Mouse (Mus musculus) hindbrain, embryonic 12.5 days (tissue): ENCODE measurements at regions not wholly inside any gene's neighbourhood (a gene's known extent, or its start where the extent isn't known, plus 50 kb on each side); places are given as distances from the start of the nearest gene placed in this dataset.

Experiments
- ATAC-seq: fragments of 200-750 bp; cut with Nextera tagmentation; 2 replicates; pipeline ENCODE4 v1.8.0; 2017; ENCODE audit warnings: moderate TSS enrichment; ENCODE audit not compliant: low FRiP score
- H3K27ac ChIP-seq: fragments of 300-500 bp; sonication (generic); 2 replicates; pipeline ENCODE4 v1.5.1; 2016; ENCODE audit warnings: mild to moderate bottlenecking
- H3K27me3 ChIP-seq: fragments of 300-500 bp; sonication (generic); 2 replicates; pipeline ENCODE4 v1.6.1; 2016; ENCODE audit warnings: mild to moderate bottlenecking
- H3K36me3 ChIP-seq: fragments of 300-500 bp; sonication (generic); 2 replicates; pipeline ENCODE4 v1.6.1; 2016; ENCODE audit warnings: mild to moderate bottlenecking
- H3K4me1 ChIP-seq: fragments of 300-500 bp; sonication (generic); 2 replicates; pipeline ENCODE4 v1.6.1; 2016
- H3K4me2 ChIP-seq: fragments of 300-500 bp; sonication (generic); replicated peaks from 2 replicates; pipeline ENCODE4 v1.6.1; 2016; ENCODE audit warnings: mild to moderate bottlenecking
- H3K4me3 ChIP-seq: fragments of 300-500 bp; sonication (generic); 2 replicates; pipeline ENCODE4 v1.5.1; 2016; ENCODE audit warnings: mild to moderate bottlenecking
- H3K9ac ChIP-seq: fragments of 300-500 bp; sonication (generic); 2 replicates; pipeline ENCODE4 v1.6.1; 2016; ENCODE audit warnings: mild to moderate bottlenecking, moderate library complexity
- H3K9me3 ChIP-seq: fragments of 300-500 bp; sonication (generic); replicated peaks from 2 replicates; pipeline ENCODE4 v1.6.1; 2016; ENCODE audit warnings: mild to moderate bottlenecking
- WGBS: fragments of 180-500 bp; shearing (Covaris S2); methylation state at CpG from one replicate; pipeline ENCODE4 v1.1.7; 2016; 5-methylcytosine and 5-hydroxymethylcytosine counted together

DNA sequence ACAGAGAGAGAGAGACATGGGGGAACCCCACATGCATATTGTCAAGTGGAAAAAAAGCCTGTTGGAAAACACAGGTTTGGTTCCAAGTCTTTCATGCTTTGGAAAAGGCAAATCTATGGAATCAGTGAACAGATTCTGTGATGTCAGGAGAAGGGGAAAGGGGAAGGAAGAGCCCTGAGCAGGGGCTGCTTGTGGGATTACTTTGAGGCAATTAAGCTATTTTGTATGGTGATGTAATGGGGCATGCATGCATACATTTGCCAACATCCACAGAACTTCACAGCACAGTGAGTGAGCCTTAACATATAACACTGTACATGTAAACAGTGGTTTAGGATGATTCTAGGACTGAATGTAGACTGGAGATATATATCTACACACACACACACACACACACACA lies 221.0 kb upstream of the 9630041A04Rik start:
- ATAC-seq, result no peak
- H3K9ac ChIP-seq, result no peak overlapping the region

DNA sequence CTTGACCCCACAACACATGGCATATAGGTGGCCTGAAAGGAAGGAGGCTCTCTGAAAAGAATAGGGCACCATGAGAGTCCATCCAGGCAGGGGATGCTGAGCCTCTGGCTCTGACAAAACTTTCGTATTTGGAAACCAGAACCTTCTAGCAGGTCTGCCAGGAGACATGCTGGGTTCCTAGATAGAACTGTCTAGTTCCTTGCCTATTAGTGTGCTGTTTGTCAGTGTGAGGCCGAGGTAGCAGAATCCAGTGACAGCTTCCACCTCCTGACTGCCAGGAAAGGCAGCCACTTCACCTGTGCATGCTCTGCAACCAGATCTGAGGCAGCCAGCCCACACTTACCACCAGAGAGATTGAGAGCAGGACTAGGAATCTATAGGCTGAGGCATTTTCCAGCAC lies 245.4 kb upstream of the 9630041A04Rik start:
- Histone ChIP-seq H3K9ac (no peak overlapping the region), H3K4me2 (no peak overlapping the region), H3K36me3 (no peaks in the 10 kb centered on the region), H3K4me1 (no peaks in the 10 kb centered on the region), H3K4me3 (no peak overlapping the region), H3K27ac (no peak overlapping the region), H3K27me3 (peaks cover 3% of the 10 kb centered on the region; the same call in 1 of the 2 replicates), H3K9me3 (no peaks in the 10 kb centered on the region)
- ATAC-seq, result no peak
- WGBS, result 87% methylated on average over 2 of the region's 2 CpGs

More for the DNA sequence above, 221.0 kb upstream of the 9630041A04Rik start:
- no peak overlapping the region for H3K4me2 ChIP-seq
- no peaks in the 10 kb centered on the region for H3K4me1 ChIP-seq
- no peak overlapping the region for H3K4me3 ChIP-seq
- no peaks in the 10 kb centered on the region for H3K36me3 ChIP-seq
- H3K27ac ChIP-seq, result no peak overlapping the region
- H3K9me3 ChIP-seq, result no peaks in the 10 kb centered on the region; the same call in 1 of the 2 replicates
- no peaks in the 10 kb centered on the region for H3K27me3 ChIP-seq

DNA sequence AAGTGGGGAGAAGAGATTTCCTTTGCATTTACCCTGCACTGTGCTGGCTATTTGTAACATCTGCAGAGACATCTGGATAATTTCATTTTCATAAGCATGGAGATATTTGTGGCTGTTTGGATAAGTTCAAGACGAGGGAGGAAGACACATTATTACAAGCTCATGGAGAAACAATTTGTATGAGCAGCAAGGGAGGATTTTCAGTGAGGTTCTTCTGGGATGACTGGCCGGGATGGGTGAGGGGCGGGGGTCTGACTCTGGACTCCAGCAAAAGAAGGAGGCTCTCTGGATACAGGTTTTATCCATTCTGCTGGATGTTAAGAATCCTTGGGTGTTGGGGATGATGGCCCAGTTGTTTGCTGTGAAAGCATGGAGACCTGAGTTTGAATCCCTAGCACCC lies 246.5 kb upstream of the 9630041A04Rik start:
- ATAC-seq, result no peak
- WGBS, result 87% methylated on average over 3 of the region's 3 CpGs

DNA sequence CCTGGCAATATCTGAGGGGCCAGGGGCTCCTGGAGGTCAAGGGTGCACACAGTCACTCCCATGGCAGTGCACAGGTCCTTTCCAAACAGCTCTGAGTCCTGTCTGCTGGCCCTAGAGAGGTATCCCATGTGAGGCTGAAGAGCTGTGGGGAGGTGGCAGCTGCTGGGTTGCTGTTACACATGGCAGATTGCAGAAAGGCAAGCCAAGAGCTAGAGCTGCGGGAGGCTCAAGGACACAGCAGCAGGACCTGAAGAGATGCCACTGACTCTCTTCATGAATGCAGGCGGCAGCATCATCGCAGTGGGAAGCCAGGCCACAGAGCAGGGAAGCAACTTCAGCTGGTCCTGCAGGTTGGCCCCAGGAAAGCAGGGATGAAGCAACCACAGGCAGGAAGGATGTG lies 247.7 kb upstream of the 9630041A04Rik start:
- no peaks in the 10 kb centered on the region for H3K4me1 ChIP-seq
- no peak overlapping the region for H3K27ac ChIP-seq
- H3K4me2 ChIP-seq, result no peak overlapping the region
- H3K4me3 ChIP-seq, result no peak overlapping the region
- 64% methylated on average over 3 of the region's 3 CpGs for WGBS
- no peak overlapping the region for H3K9ac ChIP-seq
- H3K36me3 ChIP-seq, result no peaks in the 10 kb centered on the region
- H3K9me3 ChIP-seq, result no peaks in the 10 kb centered on the region
- ATAC-seq, result no peak
- H3K27me3 ChIP-seq, result peaks cover 3% of the 10 kb centered on the region; the same call in 1 of the 2 replicates

More for the DNA sequence above, 246.5 kb upstream of the 9630041A04Rik start:
- H3K27ac ChIP-seq, result no peak overlapping the region
- no peaks in the 10 kb centered on the region for H3K4me1 ChIP-seq
- no peaks in the 10 kb centered on the region for H3K9me3 ChIP-seq
- H3K4me3 ChIP-seq, result no peak overlapping the region
- no peak overlapping the region for H3K4me2 ChIP-seq
- no peaks in the 10 kb centered on the region for H3K36me3 ChIP-seq
- H3K27me3 ChIP-seq, result peaks cover 3% of the 10 kb centered on the region; the same call in 1 of the 2 replicates
- H3K9ac ChIP-seq, result no peak overlapping the region

DNA sequence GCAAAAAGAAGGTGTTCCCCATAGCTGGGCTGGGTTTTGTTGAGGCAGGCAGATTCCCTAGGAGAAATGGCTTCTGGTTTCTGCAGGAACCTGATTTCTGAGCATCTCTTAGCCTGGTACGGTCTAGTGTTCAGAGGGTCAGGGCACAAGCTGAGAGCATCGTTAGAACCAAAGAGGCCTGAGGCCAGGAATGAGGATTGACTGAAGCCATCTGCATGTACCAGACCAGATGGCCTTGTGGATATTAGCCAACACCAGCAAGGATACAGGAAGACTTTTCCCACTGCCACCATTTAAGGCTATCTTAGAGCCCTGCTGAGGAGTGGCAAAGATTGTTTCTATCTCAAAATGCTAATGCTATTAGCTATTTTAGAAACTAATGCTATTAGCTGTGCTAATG lies 248.2 kb upstream of the 9630041A04Rik start:
- H3K9me3 ChIP-seq, result no peaks in the 10 kb centered on the region
- H3K4me3 ChIP-seq, result no peak overlapping the region
- peaks cover 3% of the 10 kb centered on the region; the same call in 1 of the 2 replicates for H3K27me3 ChIP-seq
- no peak for ATAC-seq
- WGBS, result 73% methylated on average over 2 of the region's 2 CpGs
- H3K27ac ChIP-seq, result no peak overlapping the region
- no peaks in the 10 kb centered on the region for H3K36me3 ChIP-seq
- no peak overlapping the region for H3K4me2 ChIP-seq
- no peaks in the 10 kb centered on the region for H3K4me1 ChIP-seq
- no peak overlapping the region for H3K9ac ChIP-seq

DNA sequence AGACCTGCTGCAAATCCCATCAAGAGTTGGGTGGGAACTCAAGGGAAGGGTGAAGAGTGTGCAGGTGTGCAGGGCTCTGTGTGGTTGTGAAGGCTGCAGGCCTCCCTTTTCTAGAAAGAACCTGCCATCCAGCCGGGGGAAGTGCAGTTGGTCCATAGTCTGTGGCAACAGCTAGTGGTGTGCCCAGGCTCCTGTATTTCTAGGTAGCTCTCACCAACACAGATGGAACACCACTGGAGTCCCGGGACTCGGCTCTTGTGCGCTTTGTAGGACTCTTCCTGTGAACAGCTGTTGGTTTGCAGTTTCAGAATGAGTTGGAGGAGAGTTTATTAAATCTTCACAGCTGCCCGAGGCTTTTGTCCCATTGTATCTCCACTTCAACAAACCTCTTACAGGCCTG lies 248.7 kb upstream of the 9630041A04Rik start:
- peaks cover 3% of the 10 kb centered on the region; the same call in 1 of the 2 replicates for H3K27me3 ChIP-seq
- no peaks in the 10 kb centered on the region for H3K9me3 ChIP-seq
- no peak overlapping the region for H3K4me3 ChIP-seq
- H3K27ac ChIP-seq, result no peak overlapping the region
- H3K4me2 ChIP-seq, result no peak overlapping the region
- no peaks in the 10 kb centered on the region for H3K4me1 ChIP-seq
- H3K9ac ChIP-seq, result no peak overlapping the region
- H3K36me3 ChIP-seq, result no peaks in the 10 kb centered on the region
- 88% methylated on average over 5 of the region's 5 CpGs for WGBS
- no peak for ATAC-seq

DNA sequence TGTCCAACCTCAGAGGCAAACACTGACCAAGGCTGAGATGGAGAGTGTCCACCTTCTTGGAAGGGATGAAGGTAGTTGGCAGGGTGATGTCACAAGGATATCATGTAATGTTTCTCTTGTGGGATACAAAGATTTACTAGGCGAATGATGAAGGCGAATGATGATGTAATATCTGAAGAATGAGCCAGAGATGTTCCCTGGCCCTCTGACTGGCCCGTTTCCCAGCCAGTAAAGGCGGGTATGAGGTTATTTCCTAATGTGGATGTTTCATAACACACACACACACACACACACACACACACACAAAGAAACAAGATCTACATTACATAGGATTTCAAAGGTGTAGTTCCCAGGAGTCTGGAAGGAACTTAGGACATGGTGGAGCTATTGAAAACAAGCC lies 249.1 kb upstream of the 9630041A04Rik start:
- Histone ChIP-seq H3K9ac (no peak overlapping the region), H3K4me2 (no peak overlapping the region), H3K27ac (no peak overlapping the region), H3K36me3 (no peaks in the 10 kb centered on the region), H3K27me3 (peaks cover 3% of the 10 kb centered on the region; the same call in 1 of the 2 replicates), H3K4me3 (no peak overlapping the region), H3K4me1 (no peaks in the 10 kb centered on the region), H3K9me3 (no peaks in the 10 kb centered on the region)
- ATAC-seq, result no peak
- 77% methylated on average over 4 of the region's 4 CpGs for WGBS

DNA sequence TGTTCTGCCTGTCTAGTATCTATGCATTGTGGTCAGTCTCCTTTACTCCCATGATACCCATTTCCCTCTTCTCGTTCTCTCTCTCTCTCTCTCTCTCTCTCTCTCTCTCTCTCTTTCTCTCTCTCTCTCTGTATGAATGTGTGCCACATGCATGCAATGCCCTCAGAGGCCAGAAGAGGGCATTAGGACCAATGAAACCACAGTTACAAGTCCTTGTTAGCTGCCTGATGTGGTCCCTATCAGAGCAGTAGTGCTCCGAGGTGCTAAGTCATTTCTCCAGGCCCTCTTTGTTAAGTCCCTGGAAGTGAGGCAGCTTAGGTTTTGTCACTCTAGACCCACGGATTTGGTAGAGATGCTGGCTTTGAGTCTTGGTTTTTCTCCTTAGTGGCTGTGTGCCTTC lies 250.2 kb upstream of the 9630041A04Rik start:
- no peak overlapping the region for H3K4me3 ChIP-seq
- no peaks in the 10 kb centered on the region for H3K4me1 ChIP-seq
- no peak overlapping the region for H3K27ac ChIP-seq
- H3K9ac ChIP-seq, result no peak overlapping the region
- no peak overlapping the region for H3K4me2 ChIP-seq
- H3K9me3 ChIP-seq, result no peaks in the 10 kb centered on the region
- 43% methylated on average over 3 of the region's 3 CpGs for WGBS
- no peak for ATAC-seq
- no peaks in the 10 kb centered on the region for H3K36me3 ChIP-seq
- H3K27me3 ChIP-seq, result peaks cover 3% of the 10 kb centered on the region; the same call in 1 of the 2 replicates

DNA sequence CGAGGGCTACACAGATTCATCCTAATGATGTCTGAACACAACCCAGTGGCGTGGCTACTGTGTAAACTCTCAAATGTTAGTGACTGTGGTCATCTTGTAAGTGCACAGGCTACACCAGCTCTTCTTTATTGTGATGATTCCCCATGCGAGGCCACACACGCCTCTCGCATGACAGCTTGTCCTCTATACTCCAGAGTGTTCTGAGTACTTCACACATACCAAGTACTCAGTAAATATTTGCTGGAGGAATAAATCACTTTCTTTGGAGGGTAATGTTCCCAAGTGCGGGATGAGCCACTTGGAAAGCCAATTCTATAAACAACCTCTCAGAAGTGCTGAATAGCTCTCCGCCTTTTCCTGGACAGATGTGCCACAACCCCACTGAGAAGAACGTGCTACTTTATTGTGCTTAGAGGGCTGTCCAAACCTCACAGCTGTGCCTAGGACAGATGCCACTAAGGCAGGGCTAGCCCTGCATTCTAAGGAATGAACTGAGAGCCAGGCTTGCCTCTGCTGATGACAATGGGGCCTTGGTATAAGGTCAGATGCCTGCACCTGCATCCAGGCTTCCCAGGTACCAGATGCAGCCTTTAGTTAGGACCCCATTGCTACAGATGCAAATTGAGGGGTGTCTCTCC lies 250.7 kb upstream of the 9630041A04Rik start:
- 80% methylated on average over 8 of the region's 8 CpGs for WGBS
- H3K4me3 ChIP-seq, result no peak overlapping the region
- H3K27me3 ChIP-seq, result peaks cover 3% of the 10 kb centered on the region; the same call in 1 of the 2 replicates
- no peak for ATAC-seq
- no peak overlapping the region for H3K4me2 ChIP-seq
- no peaks in the 10 kb centered on the region for H3K4me1 ChIP-seq
- no peaks in the 10 kb centered on the region for H3K9me3 ChIP-seq
- no peak overlapping the region for H3K27ac ChIP-seq
- no peaks in the 10 kb centered on the region for H3K36me3 ChIP-seq
- H3K9ac ChIP-seq, result no peak overlapping the region

DNA sequence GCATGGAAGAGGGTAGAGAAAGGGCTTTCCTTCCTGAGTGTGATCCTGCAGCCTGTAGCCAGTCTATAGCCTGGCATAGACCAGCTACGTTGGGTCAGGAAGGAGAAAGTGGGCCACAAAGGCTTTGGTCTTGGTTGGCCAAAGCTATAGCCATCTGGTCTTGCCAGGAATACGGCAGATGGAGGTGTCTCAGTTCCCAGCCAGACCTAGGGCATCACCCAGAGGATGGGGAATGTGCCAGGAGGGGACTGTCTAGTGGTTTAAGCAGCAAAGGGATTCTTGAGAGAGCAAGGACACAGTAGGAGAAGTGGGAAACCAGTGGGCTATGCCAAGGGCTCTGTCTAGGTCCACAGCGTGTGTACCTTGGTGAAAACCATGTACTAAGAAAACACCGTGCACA lies 251.3 kb upstream of the 9630041A04Rik start:
- Histone ChIP-seq H3K9me3 (no peaks in the 10 kb centered on the region), H3K4me1 (no peaks in the 10 kb centered on the region), H3K4me3 (no peak overlapping the region), H3K9ac (no peak overlapping the region), H3K27me3 (peaks cover 3% of the 10 kb centered on the region; the same call in 1 of the 2 replicates), H3K4me2 (no peak overlapping the region), H3K36me3 (no peaks in the 10 kb centered on the region), H3K27ac (no peak overlapping the region)
- ATAC-seq, result no peak
- WGBS, result 87% methylated on average over 4 of the region's 4 CpGs

DNA sequence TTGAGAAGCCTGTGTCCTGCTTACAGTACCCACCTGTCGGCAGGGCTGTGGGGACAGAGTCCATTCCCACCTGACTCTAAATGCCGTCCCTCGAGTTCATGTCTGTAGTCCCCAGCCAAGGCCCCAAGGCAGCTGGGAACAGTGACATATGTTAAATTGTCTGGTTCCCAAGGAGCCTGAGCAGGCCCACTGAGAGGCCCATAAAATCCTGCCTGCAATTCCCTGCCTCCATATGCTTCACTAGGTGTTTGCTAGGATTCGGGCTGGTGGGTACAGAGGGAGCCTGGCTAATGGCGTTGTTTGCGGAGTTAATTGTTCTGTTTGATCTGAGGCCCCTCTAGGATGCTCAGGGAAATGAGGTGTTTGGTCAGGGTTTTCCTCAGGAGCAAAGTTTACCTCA lies 258.8 kb upstream of the 9630041A04Rik start:
- Histone ChIP-seq H3K4me1 (no peaks in the 10 kb centered on the region), H3K27ac (no peak overlapping the region), H3K36me3 (no peaks in the 10 kb centered on the region), H3K9me3 (no peaks in the 10 kb centered on the region), H3K27me3 (no peaks in the 10 kb centered on the region), H3K4me2 (no peak overlapping the region), H3K9ac (no peak overlapping the region), H3K4me3 (no peak overlapping the region)
- ATAC-seq, result no peak
- 79% methylated on average over 6 of the region's 6 CpGs for WGBS

DNA sequence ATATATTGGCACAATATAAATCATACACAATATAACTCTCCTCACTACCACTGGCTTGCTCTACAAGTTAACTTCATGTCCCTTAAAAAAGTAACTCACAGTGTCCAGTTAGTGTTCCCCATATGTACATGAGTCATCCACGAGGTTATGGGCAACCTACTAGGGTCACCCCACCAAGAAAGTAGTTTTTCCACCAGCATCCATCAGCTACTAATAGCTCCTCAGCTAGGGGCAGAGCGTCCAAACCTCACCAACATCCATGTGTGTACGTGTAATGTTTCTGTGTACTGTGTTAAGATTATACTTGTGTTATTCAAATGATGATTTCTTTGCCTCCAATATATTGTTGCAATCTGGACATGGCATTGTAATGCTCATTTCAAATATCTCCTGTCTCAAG lies 264.7 kb upstream of the 9630041A04Rik start:
- H3K4me2 ChIP-seq, result no peak overlapping the region
- no peaks in the 10 kb centered on the region for H3K4me1 ChIP-seq
- H3K27me3 ChIP-seq, result no peaks in the 10 kb centered on the region
- WGBS, result 84% methylated on average over 3 of the region's 3 CpGs
- no peaks in the 10 kb centered on the region for H3K9me3 ChIP-seq
- ATAC-seq, result no peak
- no peak overlapping the region for H3K27ac ChIP-seq
- H3K36me3 ChIP-seq, result no peaks in the 10 kb centered on the region
- H3K9ac ChIP-seq, result no peak overlapping the region
- H3K4me3 ChIP-seq, result no peak overlapping the region

DNA sequence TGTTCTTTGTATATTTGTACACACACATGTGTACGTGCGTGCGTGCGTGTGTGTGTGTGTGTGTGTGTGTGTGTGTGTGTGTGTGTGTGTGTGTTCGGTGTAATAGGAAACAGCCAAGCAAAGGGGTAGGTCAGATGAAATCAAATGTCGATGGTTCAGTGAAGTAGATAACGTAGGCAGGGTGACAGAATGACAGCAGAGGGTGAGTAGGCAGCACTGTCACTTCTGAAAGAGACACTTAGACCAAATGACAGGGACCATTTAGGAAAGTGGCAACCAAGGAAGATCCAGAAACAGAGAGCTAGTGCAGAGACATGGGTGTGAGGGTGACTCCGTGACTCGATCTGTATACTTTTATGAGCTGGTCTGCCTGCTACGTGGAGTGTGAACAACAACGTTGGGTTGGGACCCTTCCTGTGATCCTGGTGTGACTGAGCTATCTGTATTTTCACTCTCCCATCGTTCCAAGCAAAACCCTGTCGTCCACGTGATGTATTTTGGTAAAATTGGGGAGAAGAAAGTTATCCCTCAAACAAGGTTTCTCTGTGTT lies 266.5 kb upstream of the 9630041A04Rik start:
- no peak overlapping the region for H3K9ac ChIP-seq
- no peaks in the 10 kb centered on the region for H3K4me1 ChIP-seq
- WGBS, result 89% methylated on average over 14 of the region's 14 CpGs
- H3K9me3 ChIP-seq, result no peaks in the 10 kb centered on the region
- ATAC-seq, result no peak
- H3K27me3 ChIP-seq, result no peaks in the 10 kb centered on the region
- H3K4me3 ChIP-seq, result no peak overlapping the region
- no peaks in the 10 kb centered on the region for H3K36me3 ChIP-seq
- H3K27ac ChIP-seq, result no peak overlapping the region
- H3K4me2 ChIP-seq, result no peak overlapping the region
